Mouse (Mus musculus) layer of hippocampus, adult 9-10 months (tissue): ENCODE results near the gene Pdcd1lg2.
"Not testable (repeated sequence)": the region's sequence is repeated elsewhere in the genome, so short reads cannot be mapped to it uniquely, and the experiment has no call there.

Experiments
- DNase-seq: peaks from one replicate; pipeline ENCODE4 v3.0.0; 2022; ENCODE audit warnings: low spot score

Pdcd1lg2 gene

GRCm38 (mm10) chr19:29384412-29384811 is 26.3 kb upstream of the Pdcd1lg2 start:
- DNase-seq, result no peak

GRCm38 (mm10) chr19:29384994-29385393 is 25.7 kb upstream of the Pdcd1lg2 start:
- no peak for DNase-seq

GRCm38 (mm10) chr19:29385822-29386221 is 24.9 kb upstream of the Pdcd1lg2 start:
- no peak for DNase-seq

- DNase-seq, result no peak
Measured at GRCm38 (mm10) chr19:29388818-29389217, 21.9 kb upstream of the Pdcd1lg2 start.

GRCm38 (mm10) chr19:29390483-29390882 is 20.2 kb upstream of the Pdcd1lg2 start:
- no peak for DNase-seq

- no peak for DNase-seq
Measured at GRCm38 (mm10) chr19:29391279-29391678, 19.4 kb upstream of the Pdcd1lg2 start.

- DNase-seq, result no peak
Measured at GRCm38 (mm10) chr19:29393333-29393732, 17.4 kb upstream of the Pdcd1lg2 start.

- DNase-seq, result no peak
Measured at GRCm38 (mm10) chr19:29394721-29395120, 16.0 kb upstream of the Pdcd1lg2 start.

GRCm38 (mm10) chr19:29396353-29396752 is 14.4 kb upstream of the Pdcd1lg2 start:
- DNase-seq, result no peak

- DNase-seq, result no peak
Measured at GRCm38 (mm10) chr19:29399786-29400185, 10.9 kb upstream of the Pdcd1lg2 start.

GRCm38 (mm10) chr19:29400466-29400865 is 10.3 kb upstream of the Pdcd1lg2 start:
- DNase-seq, result no peak

GRCm38 (mm10) chr19:29402621-29403020 is 8.1 kb upstream of the Pdcd1lg2 start:
- DNase-seq, result no peak

- no peak for DNase-seq
Measured at GRCm38 (mm10) chr19:29403251-29403650, 7.5 kb upstream of the Pdcd1lg2 start.

- no peak for DNase-seq
Measured at GRCm38 (mm10) chr19:29405388-29405787, 5.3 kb upstream of the Pdcd1lg2 start.

- no peak for DNase-seq
Measured at GRCm38 (mm10) chr19:29406042-29407017, 4.4 kb upstream of the Pdcd1lg2 start.

- peak; percentile 59 for DNase-seq
Measured at GRCm38 (mm10) chr19:29412476-29413420, 2.0 kb downstream of the Pdcd1lg2 start.

- DNase-seq, result no peak
Measured at GRCm38 (mm10) chr19:29414513-29414912, 3.8 kb downstream of the Pdcd1lg2 start.

- DNase-seq, result not testable (repeated sequence)
Measured at GRCm38 (mm10) chr19:29414917-29415316, 4.2 kb downstream of the Pdcd1lg2 start.

GRCm38 (mm10) chr19:29416393-29416902 is 5.7 kb downstream of the Pdcd1lg2 start:
- no peak for DNase-seq

GRCm38 (mm10) chr19:29417188-29417587 is 6.5 kb downstream of the Pdcd1lg2 start:
- no peak for DNase-seq

GRCm38 (mm10) chr19:29417894-29418293 is 7.2 kb downstream of the Pdcd1lg2 start:
- DNase-seq, result no peak

- no peak for DNase-seq
Measured at GRCm38 (mm10) chr19:29418661-29419115, 8.0 kb downstream of the Pdcd1lg2 start.
